Mouse (Mus musculus) liver (tissue): Measurements from ENCODE around the gene Zeb2.

Experiments used
- DNase-seq: peaks from one replicate; pipeline ENCODE4 v3.0.0-alpha.2; 2020; ENCODE audit warnings: mixed read lengths

Zeb2 gene

GRCm38 (mm10) chr2:45117087-45117561 is at the start of gene Zeb2:
Gene Zeb2 (minus strand): TSS chr2:45117395.
- DNase-seq: peak; percentile 66

GRCm38 (mm10) chr2:45158785-45159184 is 41.6 kb upstream of the Zeb2 start:
- no peak for DNase-seq

GRCm38 (mm10) chr2:45158351-45158782 is 41.2 kb upstream of the Zeb2 start:
- DNase-seq: no peak

GRCm38 (mm10) chr2:45153315-45153714 is 36.1 kb upstream of the Zeb2 start:
- no peak for DNase-seq

- no peak for DNase-seq
Observed at GRCm38 (mm10) chr2:45143162-45143561, 26.0 kb upstream of the Zeb2 start.

- no peak for DNase-seq
Observed at GRCm38 (mm10) chr2:45138906-45139305, 21.7 kb upstream of the Zeb2 start.

- no peak for DNase-seq
Observed at GRCm38 (mm10) chr2:45136783-45137182, 19.6 kb upstream of the Zeb2 start.

- DNase-seq: no peak
Observed at GRCm38 (mm10) chr2:45133225-45133624, 16.0 kb upstream of the Zeb2 start.

- DNase-seq: no peak
Observed at GRCm38 (mm10) chr2:45130461-45131156, 13.4 kb upstream of the Zeb2 start.

GRCm38 (mm10) chr2:45129556-45129955 is 12.4 kb upstream of the Zeb2 start:
- DNase-seq: no peak

GRCm38 (mm10) chr2:45128696-45129095 is 11.5 kb upstream of the Zeb2 start:
- no peak for DNase-seq

GRCm38 (mm10) chr2:45126401-45126800 is 9.2 kb upstream of the Zeb2 start:
- no peak for DNase-seq

GRCm38 (mm10) chr2:45125181-45125580 is 8.0 kb upstream of the Zeb2 start:
- DNase-seq: no peak

- no peak for DNase-seq
Observed at GRCm38 (mm10) chr2:45123490-45123889, 6.3 kb upstream of the Zeb2 start.

GRCm38 (mm10) chr2:45118121-45118520 is 926 bp upstream of the Zeb2 start:
- DNase-seq: no peak

GRCm38 (mm10) chr2:45117592-45117991 is 397 bp upstream of the Zeb2 start:
- no peak for DNase-seq

- peak; percentile 46 for DNase-seq
Observed at GRCm38 (mm10) chr2:45116531-45117024, 617 bp downstream of the Zeb2 start.

- peak; percentile 75 for DNase-seq
Observed at GRCm38 (mm10) chr2:45115720-45116495, 1.3 kb downstream of the Zeb2 start.

GRCm38 (mm10) chr2:45115211-45115610 is 2.0 kb downstream of the Zeb2 start:
- no peak for DNase-seq

GRCm38 (mm10) chr2:45114596-45114995 is 2.6 kb downstream of the Zeb2 start:
- no peak for DNase-seq

- DNase-seq: no peak
Observed at GRCm38 (mm10) chr2:45113912-45114311, 3.3 kb downstream of the Zeb2 start.

- DNase-seq: peak; percentile 66
Observed at GRCm38 (mm10) chr2:45112891-45113683, 4.1 kb downstream of the Zeb2 start.
